Mouse (Mus musculus) cortical plate, adult 2 months (tissue): ENCODE measurements around the gene Frmd4a.

ENCODE experiments used
- CTCF ChIP-seq: fragments of 200-500 bp; IDR thresholded peaks from 2 replicates; pipeline ENCODE4 v1.5.1; 2011; ENCODE audit warnings: mild to moderate bottlenecking, control low read depth, low read length; ENCODE audit not compliant: insufficient read depth; ENCODE audit errors: extremely low read depth
- POLR2A ChIP-seq: fragments of 200-500 bp; IDR thresholded peaks from 2 replicates; pipeline ENCODE4 v1.6.1; 2011; ENCODE audit warnings: mild to moderate bottlenecking, low read length, control low read depth; ENCODE audit not compliant: insufficient read depth; ENCODE audit errors: extremely low read depth

GRCm38 (mm10) chr2:4517553-4518125 is 500.1 kb downstream of the Frmd4a start:
- TF ChIP-seq CTCF (no peak), POLR2A (no peak)
